Mouse (Mus musculus): Measurements from ENCODE around the gene Hjurp. TPM values are rescaled to one million over a fixed set of nuclear protein-coding genes. Genes with fewer than 3 reads are reported as not detected.

Hjurp gene
- polyA plus RNA-seq, 2 experiments = 139 to 277 TPM

DNA sequence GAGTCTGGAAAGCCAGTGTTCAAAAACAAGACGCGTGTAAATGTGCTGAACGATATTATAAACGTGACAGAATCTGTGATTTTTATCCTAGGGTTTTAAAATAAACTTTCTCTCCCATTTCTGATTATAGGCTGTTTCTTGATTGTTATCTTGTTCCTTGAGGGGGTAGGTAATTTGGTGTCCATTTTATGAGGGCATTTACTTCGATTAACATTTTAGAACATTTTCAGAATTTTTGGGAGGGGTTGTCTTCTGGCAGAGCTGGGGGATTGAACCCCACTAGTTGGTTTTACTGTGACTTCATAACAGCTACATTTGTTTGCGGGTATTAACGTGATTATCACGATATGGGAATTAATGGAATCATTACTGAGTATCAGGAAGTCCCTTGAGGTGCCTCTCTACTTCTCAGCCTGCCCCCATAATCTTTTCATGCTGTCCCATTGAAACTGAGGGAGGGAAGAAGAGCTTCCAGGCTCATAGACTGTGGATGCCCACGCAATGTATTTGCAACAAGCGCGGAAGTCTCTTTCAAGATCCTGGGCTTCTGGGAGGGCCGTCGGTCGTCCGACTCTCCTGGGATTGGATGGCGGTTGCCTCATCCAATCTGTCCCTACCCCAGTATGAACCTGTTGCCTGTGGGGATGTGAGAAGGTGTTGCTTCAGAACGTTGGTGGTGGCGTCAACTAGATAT, 532 bp upstream of the Hjurp start:
- peak overlapping the region; percentile 87 for H3K27ac ChIP-seq (replicated peaks; ENCODE audit: low read depth, low read length)
- H3K9me3 ChIP-seq (ENCODE audit: control insufficient read depth, low read length) = peaks cover 3% of the 10 kb centered on the region
- peak overlapping the region; percentile 55 for H3K4me2 ChIP-seq (replicated peaks; ENCODE audit: low read depth, low read length, severe bottlenecking)
- H3K4me3 ChIP-seq (replicated peaks; ENCODE audit: low read length) = peak overlapping the region; percentile 56
- H3K9ac ChIP-seq (ENCODE audit: low read depth, low read length, severe bottlenecking) = peak overlapping the region; percentile 84
- H3K4me1 ChIP-seq (ENCODE audit: control insufficient read depth, insufficient read depth, low read length) = peaks cover 13% of the 10 kb centered on the region
- WGBS = 65% methylated on average over 18 of the region's 18 CpGs
- peaks cover 27% of the 10 kb centered on the region for H3K36me3 ChIP-seq (ENCODE audit: control insufficient read depth, insufficient read depth, low read length)
- H3K27me3 ChIP-seq (ENCODE audit: control insufficient read depth, insufficient read depth, low read length) = no peaks in the 10 kb centered on the region
- no peak for DNase-seq (ENCODE audit: low spot score)
- TF ChIP-seq POLR2A (IDR thresholded peaks at IDR 0.05; ENCODE audit: borderline replicate concordance, extremely low read depth, insufficient read depth, insufficient read length) = no peak
- no peak for ATAC-seq (ENCODE audit: low FRiP score, low read depth)

DNA sequence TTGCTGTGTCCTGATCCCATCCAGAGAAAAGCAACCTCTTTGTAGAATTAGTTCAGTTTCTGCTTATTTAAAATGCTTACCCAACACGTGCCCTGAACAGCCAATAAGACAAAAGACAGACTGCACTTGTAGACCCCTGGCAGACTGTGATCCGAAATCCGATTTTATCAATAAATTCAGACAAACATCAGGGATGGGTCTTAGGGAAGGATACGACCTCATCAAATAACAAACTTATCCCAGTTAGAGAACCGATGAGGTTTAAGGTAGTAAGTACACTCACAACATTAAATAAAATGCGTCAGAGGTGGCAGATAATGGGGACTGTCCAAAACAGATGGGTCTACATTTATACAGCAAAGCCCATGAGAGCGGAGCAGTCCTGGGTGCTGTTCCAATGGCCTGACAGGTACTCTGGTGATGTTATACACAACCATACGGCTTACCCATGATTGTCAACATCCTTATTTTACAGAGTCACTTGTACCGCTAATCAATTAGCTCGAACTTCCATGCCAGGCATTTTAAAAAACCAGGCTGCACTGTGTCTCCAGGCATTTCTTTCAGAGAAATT, 822 bp downstream of the Hjurp start:
- DNase-seq (ENCODE audit: low spot score) (no peak), ATAC-seq (ENCODE audit: low FRiP score, low read depth) (peak; percentile 0; the same call in 1 of the 2 replicates)
- no peak for TF ChIP-seq POLR2A (IDR thresholded peaks at IDR 0.05; ENCODE audit: borderline replicate concordance, extremely low read depth, insufficient read depth, insufficient read length)

GRCm38 (mm10) chr1:88275698-88276523, 1.5 kb downstream of the Hjurp start:
- WGBS = 68% methylated on average over 13 of the region's 13 CpGs
- H3K27me3 ChIP-seq (ENCODE audit: control insufficient read depth, insufficient read depth, low read length) = no peaks in the 10 kb centered on the region
- peaks cover 45% of the 10 kb centered on the region for H3K36me3 ChIP-seq (ENCODE audit: control insufficient read depth, insufficient read depth, low read length)

More for the DNA sequence above, 822 bp downstream of the Hjurp start:
- Histone ChIP-seq H3K27ac (replicated peaks; ENCODE audit: low read depth, low read length) (peak overlapping the region; percentile 87), H3K9ac (ENCODE audit: low read depth, low read length, severe bottlenecking) (peak overlapping the region; percentile 84), H3K36me3 (ENCODE audit: control insufficient read depth, insufficient read depth, low read length) (peaks cover 40% of the 10 kb centered on the region), H3K4me2 (replicated peaks; ENCODE audit: low read depth, low read length, severe bottlenecking) (peak overlapping the region; percentile 55), H3K4me1 (ENCODE audit: control insufficient read depth, insufficient read depth, low read length) (peaks cover 13% of the 10 kb centered on the region), H3K4me3 (replicated peaks; ENCODE audit: low read length) (peak overlapping the region; percentile 56), H3K9me3 (ENCODE audit: control insufficient read depth, low read length) (no peaks in the 10 kb centered on the region), H3K27me3 (ENCODE audit: control insufficient read depth, insufficient read depth, low read length) (no peaks in the 10 kb centered on the region)
- 25% methylated on average over 10 of the region's 10 CpGs for WGBS

DNA sequence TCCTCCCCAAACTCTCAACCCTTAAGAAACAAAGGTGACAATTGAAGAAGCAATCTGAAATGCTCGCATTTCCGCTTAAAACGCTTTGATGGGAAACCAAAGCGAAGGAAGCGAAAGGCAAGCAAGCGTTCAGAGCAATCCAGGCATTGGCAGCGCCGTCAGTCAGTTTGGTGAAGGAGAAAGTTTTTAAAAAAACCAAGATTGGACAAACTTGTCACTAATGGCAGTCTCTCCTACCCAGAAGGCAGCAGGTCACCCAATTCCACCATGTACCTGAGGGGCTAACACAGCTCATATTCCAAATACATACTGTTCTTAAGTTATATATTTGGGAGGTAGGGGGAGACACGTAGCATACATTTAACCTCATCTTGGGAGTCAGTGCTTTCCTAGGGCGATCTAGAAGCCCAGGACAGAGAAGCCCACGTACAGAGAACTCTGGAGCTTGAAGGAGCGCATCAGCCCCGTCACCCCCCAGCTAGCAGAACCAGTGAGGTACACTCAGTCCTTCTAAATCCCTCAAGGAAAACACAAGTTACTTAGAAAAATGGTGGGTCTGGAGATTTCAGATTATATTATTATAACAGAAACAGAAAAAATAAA, 2.3 kb downstream of the Hjurp start:
- H3K4me3 ChIP-seq (replicated peaks; ENCODE audit: low read length) = no peak overlapping the region
- no peak for ATAC-seq (ENCODE audit: low FRiP score, low read depth)
- 70% methylated on average over 13 of the region's 13 CpGs for WGBS
- DNase-seq (ENCODE audit: low spot score) = no peak
- H3K4me1 ChIP-seq (ENCODE audit: control insufficient read depth, insufficient read depth, low read length) = peaks cover 13% of the 10 kb centered on the region
- peaks cover 45% of the 10 kb centered on the region for H3K36me3 ChIP-seq (ENCODE audit: control insufficient read depth, insufficient read depth, low read length)
- H3K27me3 ChIP-seq (ENCODE audit: control insufficient read depth, insufficient read depth, low read length) = no peaks in the 10 kb centered on the region
- peak overlapping the region; percentile 84 for H3K9ac ChIP-seq (ENCODE audit: low read depth, low read length, severe bottlenecking)
- no peak overlapping the region for H3K4me2 ChIP-seq (replicated peaks; ENCODE audit: low read depth, low read length, severe bottlenecking)
- no peak overlapping the region for H3K27ac ChIP-seq (replicated peaks; ENCODE audit: low read depth, low read length)
- no peak for TF ChIP-seq POLR2A (IDR thresholded peaks at IDR 0.05; ENCODE audit: borderline replicate concordance, extremely low read depth, insufficient read depth, insufficient read length)
- H3K9me3 ChIP-seq (ENCODE audit: control insufficient read depth, low read length) = no peaks in the 10 kb centered on the region

More at GRCm38 (mm10) chr1:88275698-88276523, 1.5 kb downstream of the Hjurp start:
- Histone ChIP-seq H3K9me3 (ENCODE audit: control insufficient read depth, low read length) (no peaks in the 10 kb centered on the region), H3K9ac (ENCODE audit: low read depth, low read length, severe bottlenecking) (peak overlapping the region; percentile 84), H3K4me1 (ENCODE audit: control insufficient read depth, insufficient read depth, low read length) (peaks cover 13% of the 10 kb centered on the region), H3K4me3 (replicated peaks; ENCODE audit: low read length) (peak overlapping the region; percentile 56), H3K27ac (replicated peaks; ENCODE audit: low read depth, low read length) (no peak overlapping the region), H3K4me2 (replicated peaks; ENCODE audit: low read depth, low read length, severe bottlenecking) (peak overlapping the region; percentile 55)
- ATAC-seq (ENCODE audit: low FRiP score, low read depth) (no peak), DNase-seq (ENCODE audit: low spot score) (no peak)
- no peak for TF ChIP-seq POLR2A (IDR thresholded peaks at IDR 0.05; ENCODE audit: borderline replicate concordance, extremely low read depth, insufficient read depth, insufficient read length)

Data from limb, embryonic 14.5 days (tissue).